Mouse (Mus musculus): ENCODE data around the gene Tmem114. TPM values are rescaled to one million over a fixed set of nuclear protein-coding genes. Genes with fewer than 3 reads are reported as not detected.

Gene Tmem114
- polyA plus RNA-seq, 1 experiment: not detected

DNA sequence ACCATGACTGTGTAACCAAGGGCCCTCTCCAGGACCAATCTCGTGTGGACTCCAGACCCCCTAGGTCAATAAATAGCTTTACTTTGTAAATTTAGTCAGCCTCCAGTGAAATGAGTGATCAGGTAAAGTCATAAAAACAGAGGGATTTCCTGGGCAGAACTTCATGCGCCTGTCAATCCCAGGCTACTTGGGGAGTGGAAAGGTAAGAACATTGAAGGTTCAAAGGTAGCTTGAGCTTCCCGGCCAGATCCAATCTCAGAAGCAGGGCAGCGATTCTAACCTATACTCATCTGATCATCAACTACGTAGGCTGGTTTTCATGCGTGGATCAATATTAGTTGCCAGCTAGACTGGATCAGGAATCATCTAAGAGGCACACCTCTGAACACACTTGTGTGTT, 21.3 kb upstream of the Tmem114 start:
- H3K4me1 ChIP-seq (ENCODE audit: control insufficient read depth, insufficient read depth, insufficient read length, low read length): no peaks in the 10 kb centered on the region
- no peak overlapping the region for H3K4me3 ChIP-seq (ENCODE audit: low read depth, low read length)
- no peaks in the 10 kb centered on the region for H3K27me3 ChIP-seq (ENCODE audit: control insufficient read depth, insufficient read depth, low read length)
- H3K27ac ChIP-seq (ENCODE audit: insufficient read depth, low read depth, low read length): no peak overlapping the region
- no peak for TF ChIP-seq POLR2A (IDR thresholded peaks at IDR 0.05; ENCODE audit: low read depth, low read length)
- no peak for TF ChIP-seq CTCF (IDR thresholded peaks at IDR 0.05; ENCODE audit: extremely low read depth, insufficient read length, insufficient replicate concordance, low read depth, low read length)
- 36% methylated on average over 6 of the region's 6 CpGs for WGBS
- no peaks in the 10 kb centered on the region for H3K36me3 ChIP-seq (ENCODE audit: control insufficient read depth, insufficient read depth, low read length)

DNA sequence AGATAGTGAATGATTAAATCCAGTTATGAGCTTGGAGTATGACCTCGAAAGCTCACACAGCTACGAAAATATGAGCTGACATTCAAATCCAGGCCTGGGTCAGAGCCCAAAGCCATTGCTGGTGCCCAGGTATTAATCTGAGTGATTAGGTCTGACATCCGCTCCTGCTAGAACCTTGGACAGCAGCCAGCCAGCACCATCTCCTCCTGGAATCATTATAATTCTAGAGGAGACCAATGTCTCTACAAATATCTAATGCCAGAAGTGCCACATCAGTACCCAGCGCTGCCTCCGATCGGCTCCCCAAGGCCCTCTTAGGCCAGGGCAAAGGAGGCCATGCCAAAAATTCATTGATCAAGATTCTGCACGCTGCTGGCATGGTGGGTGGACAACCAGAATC, 20.0 kb upstream of the Tmem114 start:
- no peak for TF ChIP-seq POLR2A (IDR thresholded peaks at IDR 0.05; ENCODE audit: low read depth, low read length)
- TF ChIP-seq CTCF (IDR thresholded peaks at IDR 0.05; ENCODE audit: extremely low read depth, insufficient read length, insufficient replicate concordance, low read depth, low read length): no peak
- H3K27ac ChIP-seq (ENCODE audit: insufficient read depth, low read depth, low read length): no peak overlapping the region
- H3K4me1 ChIP-seq (ENCODE audit: control insufficient read depth, insufficient read depth, insufficient read length, low read length): no peaks in the 10 kb centered on the region
- WGBS: 76% methylated on average over 7 of the region's 7 CpGs
- no peak overlapping the region for H3K4me3 ChIP-seq (ENCODE audit: low read depth, low read length)
- no peaks in the 10 kb centered on the region for H3K36me3 ChIP-seq (ENCODE audit: control insufficient read depth, insufficient read depth, low read length)
- H3K27me3 ChIP-seq (ENCODE audit: control insufficient read depth, insufficient read depth, low read length): no peaks in the 10 kb centered on the region

DNA sequence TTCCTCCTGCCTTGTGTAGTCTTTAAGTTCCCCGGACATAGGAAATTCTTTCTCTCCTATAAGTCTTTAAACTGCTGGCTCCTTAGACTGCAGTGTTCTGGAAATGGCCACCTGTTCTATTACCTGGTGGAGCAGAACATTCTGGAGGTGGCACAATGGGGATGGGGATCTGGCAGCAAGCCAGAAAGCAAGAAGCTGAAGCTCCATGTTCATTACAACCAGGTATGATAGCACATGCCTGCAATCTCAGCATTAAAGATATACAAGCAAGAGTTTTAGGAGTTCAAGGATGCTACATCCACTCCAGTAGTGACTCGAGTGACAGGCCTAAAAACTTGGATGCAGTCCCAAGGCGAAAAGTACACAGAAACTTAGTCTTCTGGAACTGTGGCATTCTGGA, 7.7 kb upstream of the Tmem114 start:
- Histone ChIP-seq H3K27ac (ENCODE audit: insufficient read depth, low read depth, low read length) (no peak overlapping the region), H3K4me1 (ENCODE audit: control insufficient read depth, insufficient read depth, insufficient read length, low read length) (no peaks in the 10 kb centered on the region), H3K4me3 (ENCODE audit: low read depth, low read length) (no peak overlapping the region), H3K27me3 (ENCODE audit: control insufficient read depth, insufficient read depth, low read length) (no peaks in the 10 kb centered on the region), H3K36me3 (ENCODE audit: control insufficient read depth, insufficient read depth, low read length) (no peaks in the 10 kb centered on the region)
- 73% methylated on average over 3 of the region's 3 CpGs for WGBS
- TF ChIP-seq POLR2A (IDR thresholded peaks at IDR 0.05; ENCODE audit: low read depth, low read length) (no peak), CTCF (IDR thresholded peaks at IDR 0.05; ENCODE audit: extremely low read depth, insufficient read length, insufficient replicate concordance, low read depth, low read length) (no peak)

DNA sequence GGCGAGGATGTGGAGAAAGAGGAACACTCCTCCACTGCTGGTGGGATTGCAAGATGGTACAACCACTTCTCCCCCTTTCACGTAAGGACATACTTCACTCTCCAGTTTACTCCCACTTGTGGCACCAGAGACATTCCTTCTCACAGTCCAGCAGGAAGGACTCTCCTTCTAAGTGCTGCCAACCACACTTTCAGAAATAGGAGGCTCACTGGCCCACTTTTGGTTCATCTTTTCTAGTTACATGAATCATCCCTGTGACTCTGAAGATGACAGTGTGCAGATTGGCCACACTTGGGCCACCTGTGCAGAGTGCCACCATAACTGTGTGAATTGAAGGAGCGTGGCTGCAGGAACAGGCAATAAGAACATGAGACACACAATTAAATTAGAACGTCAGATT, 4.6 kb upstream of the Tmem114 start:
- Histone ChIP-seq H3K36me3 (ENCODE audit: control insufficient read depth, insufficient read depth, low read length) (no peaks in the 10 kb centered on the region), H3K27me3 (ENCODE audit: control insufficient read depth, insufficient read depth, low read length) (0 out of 2 replicates have a peak, but pooled peaks cover 5% of the 10 kb centered on the region), H3K4me1 (ENCODE audit: control insufficient read depth, insufficient read depth, insufficient read length, low read length) (no peaks in the 10 kb centered on the region), H3K27ac (ENCODE audit: insufficient read depth, low read depth, low read length) (no peak overlapping the region), H3K4me3 (ENCODE audit: low read depth, low read length) (no peak overlapping the region)
- 84% methylated on average over 4 of the region's 4 CpGs for WGBS
- no peak for TF ChIP-seq POLR2A (IDR thresholded peaks at IDR 0.05; ENCODE audit: low read depth, low read length)
- TF ChIP-seq CTCF (IDR thresholded peaks at IDR 0.05; ENCODE audit: extremely low read depth, insufficient read length, insufficient replicate concordance, low read depth, low read length): no peak

DNA sequence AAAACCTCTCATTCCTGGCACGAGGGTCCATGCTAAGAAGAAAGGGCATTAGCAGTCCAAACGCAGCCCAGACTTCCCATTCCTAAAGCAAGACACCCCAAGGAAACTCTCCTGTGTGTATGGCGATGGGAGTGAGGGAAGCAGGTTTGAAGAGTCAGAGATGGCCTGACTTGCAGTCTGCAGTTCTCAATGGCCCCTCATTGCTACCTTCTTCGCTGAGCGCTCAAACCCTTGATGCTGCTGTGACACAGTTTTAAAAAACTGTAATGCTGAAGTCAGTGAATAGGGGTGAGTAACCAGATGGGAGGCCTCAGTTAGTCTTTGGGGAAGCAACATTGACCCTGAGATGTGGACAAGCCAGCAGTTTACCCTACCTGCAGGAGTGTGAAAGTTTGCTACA, 800 bp upstream of the Tmem114 start:
- peaks cover 11% of the 10 kb centered on the region; the same call in 1 of the 2 replicates for H3K27me3 ChIP-seq (ENCODE audit: control insufficient read depth, insufficient read depth, low read length)
- no peaks in the 10 kb centered on the region for H3K36me3 ChIP-seq (ENCODE audit: control insufficient read depth, insufficient read depth, low read length)
- 74% methylated on average over 5 of the region's 5 CpGs for WGBS
- no peak overlapping the region for H3K27ac ChIP-seq (ENCODE audit: insufficient read depth, low read depth, low read length)
- H3K4me1 ChIP-seq (ENCODE audit: control insufficient read depth, insufficient read depth, insufficient read length, low read length): no peaks in the 10 kb centered on the region
- TF ChIP-seq POLR2A (IDR thresholded peaks at IDR 0.05; ENCODE audit: low read depth, low read length): no peak
- TF ChIP-seq CTCF (IDR thresholded peaks at IDR 0.05; ENCODE audit: extremely low read depth, insufficient read length, insufficient replicate concordance, low read depth, low read length): no peak
- no peak overlapping the region for H3K4me3 ChIP-seq (ENCODE audit: low read depth, low read length)

DNA sequence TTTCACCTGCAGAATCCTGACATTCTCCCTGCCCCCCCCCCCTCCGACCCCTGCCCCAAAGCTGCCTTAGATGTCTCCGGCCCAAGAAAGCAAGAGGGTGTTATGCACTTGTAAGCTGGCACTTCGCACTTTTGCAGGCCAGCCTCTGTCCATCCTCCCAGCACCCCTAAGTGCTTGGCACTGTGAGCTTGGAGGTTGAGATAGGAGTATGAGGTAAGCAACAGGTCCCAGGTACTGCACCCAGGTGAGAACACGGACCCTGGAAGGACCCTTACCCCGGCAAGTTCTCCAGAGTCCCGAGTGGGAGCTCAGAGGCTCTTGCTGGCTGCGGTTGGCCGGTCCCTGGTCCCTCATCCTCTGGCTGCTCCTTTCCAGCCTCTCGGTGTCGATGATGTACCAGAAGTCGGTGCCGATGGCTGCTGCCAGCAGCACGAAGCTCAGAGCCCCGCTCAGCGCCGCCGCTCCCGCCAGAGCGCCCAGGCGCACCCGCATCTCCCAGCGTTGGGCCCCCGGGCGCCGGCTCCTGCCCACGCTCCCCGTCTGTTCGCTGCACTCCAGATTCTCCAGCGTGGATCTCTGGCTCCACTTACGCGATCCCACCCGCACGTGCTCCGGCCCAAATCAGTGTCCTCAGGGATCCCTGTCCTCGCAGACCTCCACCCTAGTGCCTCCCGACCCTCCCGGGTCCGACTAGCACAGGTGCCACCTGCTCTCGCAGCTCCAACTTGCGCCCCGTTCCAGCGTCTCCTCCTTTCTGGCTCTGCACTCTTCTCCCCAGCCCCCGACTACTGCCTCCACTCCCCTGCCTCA, 570 bp downstream of the Tmem114 start:
- peak overlapping the region; percentile 11; the same call in 1 of the 2 replicates for H3K4me3 ChIP-seq (ENCODE audit: low read depth, low read length)
- H3K27me3 ChIP-seq (ENCODE audit: control insufficient read depth, insufficient read depth, low read length): peaks cover 11% of the 10 kb centered on the region; the same call in 1 of the 2 replicates
- H3K4me1 ChIP-seq (ENCODE audit: control insufficient read depth, insufficient read depth, insufficient read length, low read length): no peaks in the 10 kb centered on the region
- no peak overlapping the region for H3K27ac ChIP-seq (ENCODE audit: insufficient read depth, low read depth, low read length)
- 6% methylated on average over 43 of the region's 43 CpGs for WGBS
- TF ChIP-seq POLR2A (IDR thresholded peaks at IDR 0.05; ENCODE audit: low read depth, low read length) (no peak), CTCF (IDR thresholded peaks at IDR 0.05; ENCODE audit: extremely low read depth, insufficient read length, insufficient replicate concordance, low read depth, low read length) (no peak)
- H3K36me3 ChIP-seq (ENCODE audit: control insufficient read depth, insufficient read depth, low read length): no peaks in the 10 kb centered on the region

DNA sequence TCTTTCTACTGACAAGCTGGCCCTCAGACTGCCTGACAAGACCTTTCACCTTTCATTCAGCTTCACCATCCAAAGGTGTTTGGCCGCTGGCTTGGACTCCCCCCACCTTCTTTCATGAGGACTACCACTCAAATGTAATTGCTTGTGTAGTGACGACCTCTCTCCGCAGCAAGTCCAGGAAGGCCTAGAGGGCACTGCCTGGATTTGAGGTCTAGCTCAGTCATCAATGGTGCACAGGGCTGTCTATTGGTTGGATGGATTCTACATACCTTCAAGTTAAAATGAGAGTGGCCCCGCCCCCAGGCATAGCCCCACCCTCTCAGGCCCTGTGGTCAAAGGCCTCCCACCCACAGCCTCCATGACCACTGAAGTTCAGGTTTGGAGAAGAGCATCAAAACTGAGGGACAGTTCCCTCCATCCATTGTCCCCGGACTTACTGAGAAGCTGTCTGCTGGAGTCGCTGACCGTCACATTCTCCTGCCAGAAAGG, 1.3 kb downstream of the Tmem114 start:
- H3K27ac ChIP-seq (ENCODE audit: insufficient read depth, low read depth, low read length): no peak overlapping the region
- no peak overlapping the region for H3K4me3 ChIP-seq (ENCODE audit: low read depth, low read length)
- 57% methylated on average over 7 of the region's 7 CpGs for WGBS
- H3K27me3 ChIP-seq (ENCODE audit: control insufficient read depth, insufficient read depth, low read length): peaks cover 11% of the 10 kb centered on the region; the same call in 1 of the 2 replicates
- TF ChIP-seq CTCF (IDR thresholded peaks at IDR 0.05; ENCODE audit: extremely low read depth, insufficient read length, insufficient replicate concordance, low read depth, low read length) (no peak), POLR2A (IDR thresholded peaks at IDR 0.05; ENCODE audit: low read depth, low read length) (no peak)
- no peaks in the 10 kb centered on the region for H3K4me1 ChIP-seq (ENCODE audit: control insufficient read depth, insufficient read depth, insufficient read length, low read length)
- no peaks in the 10 kb centered on the region for H3K36me3 ChIP-seq (ENCODE audit: control insufficient read depth, insufficient read depth, low read length)
